Mouse (Mus musculus): Measurements from ENCODE around the gene C1qtnf5.

The C1qtnf5 gene

GRCm38 (mm10) chr9:44079997-44080780 is 26.9 kb upstream of the C1qtnf5 start:
- in situ Hi-C loops (cut with MboI): no loop called here

- in situ Hi-C loops (cut with MboI): no loop called here
Measured at GRCm38 (mm10) chr9:44080953-44081352, 26.1 kb upstream of the C1qtnf5 start.

DNA sequence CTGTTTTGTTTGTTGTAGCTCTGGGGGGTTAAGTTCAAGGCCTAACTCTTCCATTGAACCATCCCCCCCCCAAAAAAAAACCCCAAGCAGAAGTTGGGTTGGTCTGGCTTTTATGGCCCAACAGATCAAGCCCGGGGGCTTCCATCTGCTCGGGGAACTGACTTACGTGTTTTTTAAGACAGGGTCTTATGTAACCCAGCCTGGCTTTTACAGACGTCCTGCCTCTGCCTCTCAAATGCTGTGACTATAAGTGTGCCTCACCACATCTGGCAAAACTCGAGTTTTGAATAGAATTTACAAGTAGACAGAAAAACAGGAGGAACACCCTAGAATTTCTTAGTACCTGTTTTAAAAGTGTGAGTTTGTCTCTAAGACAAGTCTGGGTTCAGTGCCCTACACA is 25.5 kb upstream of the C1qtnf5 start:
- in situ Hi-C loops (cut with MboI): no loop called here

DNA sequence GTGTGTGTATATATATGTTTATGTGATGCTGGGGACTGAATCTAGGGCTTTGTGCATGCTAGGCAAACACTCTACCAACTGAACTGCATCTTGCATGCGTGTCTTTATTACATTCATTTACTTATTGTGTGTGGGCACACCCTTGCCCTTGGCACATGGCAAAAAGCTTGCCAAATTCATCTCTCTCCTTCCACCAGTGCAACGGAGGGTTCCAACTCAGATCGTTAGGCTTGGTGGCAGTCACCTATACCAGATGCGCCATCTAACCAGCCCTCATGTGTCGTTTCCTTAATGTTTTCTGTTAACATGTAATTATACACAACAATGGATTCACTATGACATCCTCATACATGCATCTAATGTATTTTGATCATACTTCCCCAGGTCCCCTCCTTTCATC is 24.8 kb upstream of the C1qtnf5 start:
- in situ Hi-C loops (cut with MboI): no loop called here

GRCm38 (mm10) chr9:44083392-44084121 is 23.5 kb upstream of the C1qtnf5 start:
- in situ Hi-C loops (cut with MboI): no loop called here

DNA sequence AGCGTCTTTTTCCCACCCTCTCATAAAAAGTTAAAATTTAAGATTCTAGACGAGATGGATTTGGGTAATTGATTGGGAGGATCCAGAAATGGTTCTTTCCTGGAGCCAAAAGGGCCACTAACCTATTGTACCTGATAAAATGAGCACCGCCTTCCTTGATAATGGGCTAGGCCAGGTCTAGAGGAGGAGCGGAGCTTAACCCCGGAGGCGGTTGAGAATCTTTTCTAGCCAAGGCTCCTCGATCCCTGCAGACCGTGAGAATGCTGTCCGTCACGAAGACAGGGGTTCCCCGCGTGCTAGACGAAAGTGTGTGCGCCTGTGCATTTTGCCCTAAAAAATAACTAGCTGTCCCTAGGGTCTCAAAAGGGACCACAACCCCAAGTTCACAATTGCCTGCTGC is 22.8 kb upstream of the C1qtnf5 start:
- in situ Hi-C loops (cut with MboI): no loop called here

DNA sequence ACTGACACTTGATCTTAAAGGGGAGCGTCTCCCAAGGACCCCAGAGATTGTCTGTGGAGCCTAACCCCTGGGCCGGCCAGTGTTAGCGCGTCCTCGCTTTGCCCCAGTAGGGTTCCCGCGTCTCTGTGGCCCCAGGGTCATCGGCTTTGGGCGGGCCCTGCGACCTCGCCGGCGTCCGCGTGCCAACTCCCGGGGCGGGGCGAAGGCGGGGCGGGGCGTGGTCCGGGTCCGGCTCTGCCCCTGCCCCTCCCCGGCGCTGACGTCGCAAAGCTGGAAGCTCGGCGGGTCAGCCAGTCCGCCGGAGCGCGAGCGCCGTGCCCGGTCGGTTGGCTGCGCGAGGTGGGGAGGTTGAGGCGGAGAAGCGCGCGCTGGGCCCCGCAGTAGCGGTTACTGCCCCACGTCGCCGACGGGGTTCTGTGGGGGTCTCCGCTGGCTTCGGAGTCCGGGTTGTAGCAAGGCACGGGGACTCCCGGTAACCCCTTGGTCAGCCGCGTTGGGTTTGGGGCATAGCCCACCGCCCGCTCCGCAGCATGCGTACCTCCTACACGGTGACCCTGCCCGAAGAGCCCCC is 22.3 kb upstream of the C1qtnf5 start:
- in situ Hi-C loops (cut with MboI): no loop called here

GRCm38 (mm10) chr9:44085276-44085675 is 21.8 kb upstream of the C1qtnf5 start:
- in situ Hi-C loops (cut with MboI): no loop called here

GRCm38 (mm10) chr9:44085741-44086665 is 21.0 kb upstream of the C1qtnf5 start:
- in situ Hi-C loops (cut with MboI): no loop called here

DNA sequence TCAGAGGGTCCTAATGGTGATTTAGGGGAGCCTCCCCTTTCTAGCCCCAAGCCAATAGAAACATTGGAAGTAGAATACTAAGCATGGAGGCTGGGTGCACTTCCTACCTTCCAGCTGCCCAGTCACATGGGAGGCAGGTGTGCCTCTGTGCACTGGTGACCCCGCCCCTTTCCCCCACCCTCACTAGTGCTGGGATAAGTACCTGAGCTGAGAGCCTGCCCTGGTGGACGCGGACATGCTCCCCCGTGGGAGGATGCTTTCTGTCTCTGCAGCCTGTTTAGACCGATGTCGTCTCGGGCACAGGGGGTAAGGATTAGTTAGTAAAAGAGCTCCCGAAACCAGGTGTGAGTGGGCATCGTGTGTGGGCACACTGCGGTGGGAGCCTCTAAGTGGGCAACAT is 20.1 kb upstream of the C1qtnf5 start:
- in situ Hi-C loops (cut with MboI): no loop called here

- in situ Hi-C loops (cut with MboI): no loop called here
Measured at GRCm38 (mm10) chr9:44087761-44088455, 19.1 kb upstream of the C1qtnf5 start.

DNA sequence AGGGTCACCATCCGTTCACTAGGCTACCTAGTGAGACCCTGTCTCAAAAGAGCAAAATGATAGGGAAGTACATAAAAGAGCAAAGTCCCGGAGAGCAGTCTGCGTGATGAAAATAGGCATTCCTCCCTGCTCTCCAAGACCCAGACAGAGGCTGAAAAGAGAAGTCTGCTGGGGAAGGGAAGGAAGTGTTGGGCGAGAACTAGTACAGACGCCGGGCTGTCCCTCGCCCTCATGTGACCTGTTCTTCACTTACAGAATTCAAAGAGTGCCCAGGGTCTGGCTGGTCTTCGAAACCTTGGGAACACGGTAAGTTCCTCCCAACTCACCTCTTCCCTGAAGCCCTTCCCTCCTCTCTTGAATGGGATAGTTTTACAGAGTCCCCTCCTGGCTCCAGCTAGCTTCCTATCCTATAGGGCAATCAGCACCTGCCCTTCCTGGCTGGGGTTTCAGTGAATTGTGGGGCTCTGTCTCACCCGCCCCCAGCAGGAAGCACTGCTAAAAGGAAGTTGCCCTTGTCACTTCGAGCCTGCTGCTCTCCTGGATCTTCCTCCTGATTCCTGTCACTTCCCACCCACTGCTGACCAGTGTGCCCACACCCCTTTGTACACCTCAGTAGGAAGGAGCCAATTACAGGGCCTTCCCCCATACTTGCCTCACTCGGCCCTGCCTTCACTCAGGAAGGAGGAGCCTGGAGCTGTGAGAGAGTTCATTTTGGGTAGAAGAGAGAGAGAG is 18.0 kb upstream of the C1qtnf5 start:
- in situ Hi-C loops (cut with MboI): no loop called here

DNA sequence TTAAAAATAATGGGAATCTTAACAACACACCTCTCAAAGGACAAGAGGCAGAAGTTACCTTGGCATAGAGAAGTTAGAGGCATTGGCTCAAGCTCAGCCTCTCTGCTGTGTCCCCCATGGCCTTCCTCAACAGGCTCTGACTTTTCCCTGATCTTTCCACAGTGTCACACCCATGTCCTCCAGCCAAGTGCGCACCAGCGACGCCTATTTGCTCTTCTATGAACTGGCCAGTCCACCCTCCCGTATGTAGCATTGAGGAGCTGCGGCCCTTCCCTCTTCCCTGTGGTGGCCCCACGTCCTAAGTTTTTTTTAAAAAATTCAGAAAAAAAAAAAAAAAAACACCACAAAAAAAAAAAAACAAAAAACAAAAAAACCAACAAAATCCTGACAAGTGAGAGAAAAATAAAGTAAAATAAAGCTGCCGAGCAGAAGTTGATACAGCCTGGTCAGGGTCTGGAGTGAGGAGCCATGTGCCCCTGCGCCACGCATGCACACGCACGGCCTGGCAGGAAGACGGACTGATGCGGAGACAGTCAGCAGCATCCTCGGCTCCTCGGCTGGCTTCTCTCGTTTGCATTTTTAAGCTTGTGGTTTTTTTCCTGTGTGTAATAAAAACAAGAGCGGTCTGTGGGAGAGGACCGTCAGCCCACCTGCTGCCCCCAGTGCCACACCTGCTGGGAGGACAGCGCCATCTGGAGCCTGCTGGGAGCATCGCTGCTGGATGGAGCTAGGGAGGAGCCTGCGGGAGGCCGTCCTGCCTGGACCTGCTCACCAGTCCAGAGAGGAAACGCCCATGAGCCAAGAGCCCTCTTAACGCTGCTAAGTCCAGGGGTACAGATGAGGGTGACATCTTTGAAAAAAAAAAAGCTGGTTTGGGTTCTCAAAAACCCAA is 13.2 kb upstream of the C1qtnf5 start:
- in situ Hi-C loops (cut with MboI): no loop called here

GRCm38 (mm10) chr9:44094737-44095136 is 12.3 kb upstream of the C1qtnf5 start:
- in situ Hi-C loops (cut with MboI): no loop called here

GRCm38 (mm10) chr9:44095781-44096180 is 11.3 kb upstream of the C1qtnf5 start:
- in situ Hi-C loops (cut with MboI): no loop called here

- in situ Hi-C loops (cut with MboI): no loop called here
Measured at GRCm38 (mm10) chr9:44096536-44096935, 10.5 kb upstream of the C1qtnf5 start.

DNA sequence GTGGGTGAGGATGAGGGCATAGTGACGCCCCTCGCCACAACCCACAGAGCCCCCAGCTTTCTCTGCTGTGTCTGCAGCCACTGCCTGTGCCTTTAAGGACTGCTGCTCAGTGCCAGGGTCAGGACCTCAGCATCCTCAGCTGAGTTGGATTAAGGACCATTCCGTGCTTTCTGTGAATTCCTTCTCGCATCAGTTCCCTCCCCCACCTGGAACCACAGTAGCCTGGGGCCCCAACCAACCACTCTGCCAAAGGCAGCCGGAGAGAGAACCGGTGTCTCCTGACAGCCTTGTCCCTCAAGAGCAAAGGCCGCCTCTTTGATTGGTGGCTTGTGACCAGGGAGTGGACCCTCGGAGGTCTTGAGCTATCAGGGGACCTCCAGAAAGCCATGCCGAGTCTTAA is 5.6 kb upstream of the C1qtnf5 start, which contains the start of gene Mfrp:
Gene Mfrp (plus strand): TSS at position 240 of the 400 bp plus-strand sequence.
- in situ Hi-C loops (cut with MboI): no loop called here

GRCm38 (mm10) chr9:44104881-44105280 is 2.2 kb upstream of the C1qtnf5 start:
- in situ Hi-C loops (cut with MboI): no loop called here

DNA sequence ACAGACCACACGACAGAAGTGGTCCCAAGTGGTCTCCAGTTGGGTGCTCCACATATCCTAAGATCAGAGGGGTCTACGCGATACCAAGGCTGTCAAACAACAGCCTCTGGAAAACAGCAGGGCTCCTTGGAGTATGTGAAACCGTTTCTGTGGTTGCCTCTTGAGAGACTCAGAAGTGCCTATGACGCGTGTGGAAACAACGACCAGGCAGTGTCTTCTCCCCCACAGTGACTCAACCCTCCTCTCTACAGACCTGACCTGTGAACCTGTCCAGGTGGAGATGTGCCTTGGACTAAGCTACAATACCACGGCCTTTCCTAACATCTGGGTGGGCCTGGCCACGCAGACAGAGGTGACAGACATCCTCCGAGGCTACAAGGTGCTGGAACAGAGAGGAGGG is 1.3 kb upstream of the C1qtnf5 start:
- in situ Hi-C loops (cut with MboI): no loop called here

DNA sequence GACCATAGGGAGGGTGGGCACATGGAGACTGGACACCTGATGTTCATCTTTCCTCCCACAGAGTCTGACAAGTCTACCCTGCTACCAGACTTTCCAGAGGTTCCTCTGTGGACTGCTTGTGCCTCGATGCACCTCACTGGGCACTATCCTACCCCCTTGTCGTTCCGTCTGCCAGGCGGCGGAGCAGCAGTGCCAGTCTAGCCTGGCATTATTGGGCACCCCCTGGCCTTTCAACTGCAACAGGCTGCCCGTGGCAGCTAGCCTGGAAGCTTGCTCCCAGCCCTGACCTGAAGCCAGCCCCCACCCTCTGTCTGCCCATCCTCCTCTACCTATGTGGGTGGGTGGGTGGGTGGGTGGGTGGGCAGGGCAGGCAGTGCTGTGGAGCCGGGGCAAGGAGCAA is 863 bp upstream of the C1qtnf5 start:
- in situ Hi-C loops (cut with MboI): no loop called here

All from mature B cell (primary cell).